Mouse (Mus musculus): ENCODE results near the gene Rpsa.
A peak's percentile ranks its signal among the peaks of the same experiment; 100 is the strongest.
"Not testable (repeated sequence)": the region's sequence is repeated elsewhere in the genome, so short reads cannot be mapped to it uniquely, and the experiment has no call there.

The Rpsa gene

GRCm38 (mm10) chr9:120127538-120128251 lies at the start of gene Rpsa:
Gene Rpsa, plus strand, starts transcription at chr9:120127689.
- DNase-seq (ENCODE audit: low spot score): peak; percentile 98

DNA sequence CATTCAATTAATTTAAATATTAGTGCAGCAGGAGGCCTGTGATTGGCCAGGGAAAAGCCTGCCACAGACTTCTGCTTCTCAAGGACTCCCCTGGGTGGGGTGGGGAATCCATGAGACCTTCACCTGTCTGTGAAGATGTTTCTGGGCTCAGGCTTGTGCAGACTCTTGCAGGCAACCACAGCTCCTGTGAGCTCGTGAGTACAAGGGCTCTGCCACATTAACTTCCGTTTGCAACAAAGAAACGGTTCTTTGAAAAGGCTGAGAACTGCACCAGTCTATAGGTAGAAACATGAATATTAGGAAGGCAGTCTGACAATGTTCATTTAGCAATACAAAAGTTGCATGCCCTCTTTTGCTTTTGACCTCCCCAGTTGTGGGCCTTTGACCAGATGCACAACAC lies 49.2 kb upstream of the Rpsa start:
- no peak for DNase-seq (ENCODE audit: low spot score)

GRCm38 (mm10) chr9:120079901-120080300 lies 47.6 kb upstream of the Rpsa start:
- no peak for DNase-seq (ENCODE audit: low spot score)

- DNase-seq (ENCODE audit: low spot score): no peak
These were observed 46.9 kb upstream of the Rpsa start for GRCm38 (mm10) chr9:120080546-120081108.

DNA sequence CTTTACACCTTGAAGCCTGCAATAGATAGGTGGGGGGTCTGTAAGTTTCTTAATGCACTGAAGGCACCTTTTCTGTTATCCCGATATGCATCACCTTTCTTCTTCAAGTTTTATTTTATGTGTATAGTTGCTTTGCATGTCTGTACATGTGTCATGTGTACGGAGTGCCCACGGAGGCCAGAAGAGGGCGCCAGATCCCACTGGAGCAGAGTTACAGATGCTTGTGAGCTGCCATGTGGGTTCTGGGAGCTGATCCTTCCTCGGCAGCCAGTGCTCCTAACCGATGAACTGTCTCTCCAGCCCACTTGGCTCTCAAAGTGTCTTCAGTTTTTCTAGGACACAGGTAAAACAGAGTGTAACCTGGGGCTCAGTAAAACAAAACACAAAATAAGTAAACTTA lies 46.2 kb upstream of the Rpsa start:
- DNase-seq (ENCODE audit: low spot score): no peak

DNA sequence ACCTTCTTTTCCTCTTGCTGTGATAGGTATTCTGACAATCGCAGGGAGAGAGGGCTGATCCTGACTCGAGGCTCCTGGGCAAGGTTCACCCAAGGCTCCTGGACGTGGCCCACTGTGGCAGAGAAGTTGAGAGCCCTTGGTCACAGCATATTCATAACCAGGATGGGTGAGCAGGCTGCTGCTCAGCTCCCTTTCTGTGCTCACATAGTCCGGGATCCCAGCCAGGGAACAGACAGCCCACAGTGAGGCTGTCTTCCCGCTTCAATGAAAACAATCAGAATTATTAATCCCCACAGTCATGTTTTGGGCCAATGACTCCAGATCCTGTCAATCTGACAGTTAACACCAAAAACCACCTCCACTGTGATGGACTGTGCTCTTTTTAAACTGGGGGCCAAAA lies 45.5 kb upstream of the Rpsa start:
- DNase-seq (ENCODE audit: low spot score): no peak

GRCm38 (mm10) chr9:120082691-120083090 lies 44.8 kb upstream of the Rpsa start:
- DNase-seq (ENCODE audit: low spot score): no peak

- DNase-seq (ENCODE audit: low spot score): no peak
These were observed 44.2 kb upstream of the Rpsa start for GRCm38 (mm10) chr9:120083158-120083894.

- DNase-seq (ENCODE audit: low spot score): no peak
These were observed 43.1 kb upstream of the Rpsa start for GRCm38 (mm10) chr9:120084406-120084805.

GRCm38 (mm10) chr9:120089125-120089524 lies 38.4 kb upstream of the Rpsa start:
- DNase-seq (ENCODE audit: low spot score): no peak

DNA sequence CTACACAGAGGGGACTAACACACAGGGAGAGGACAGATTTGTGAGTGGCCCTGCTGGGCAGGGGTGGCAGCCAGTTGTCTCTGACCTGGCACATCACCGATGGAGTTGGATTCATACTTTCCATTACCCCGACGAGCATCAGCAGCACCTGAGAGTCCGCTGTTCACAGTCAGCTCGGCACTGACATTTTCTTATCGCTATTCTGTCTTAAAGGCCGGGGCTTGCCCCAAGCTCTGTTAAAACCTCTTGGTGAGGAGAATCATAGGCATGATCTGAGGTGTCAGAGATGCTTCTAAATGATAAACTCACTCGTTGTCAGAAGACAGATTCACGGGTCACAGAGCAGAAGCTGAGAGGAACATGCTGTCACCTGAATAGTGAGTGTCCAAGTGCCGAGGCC lies 36.4 kb upstream of the Rpsa start:
- no peak for DNase-seq (ENCODE audit: low spot score)

GRCm38 (mm10) chr9:120091696-120092238 lies 35.7 kb upstream of the Rpsa start, which contains the start of gene Ccr8:
Gene Ccr8, plus strand, starts transcription at chr9:120092114.
- DNase-seq (ENCODE audit: low spot score): no peak

GRCm38 (mm10) chr9:120093701-120094100 lies 33.8 kb upstream of the Rpsa start:
- no peak for DNase-seq (ENCODE audit: low spot score)

DNA sequence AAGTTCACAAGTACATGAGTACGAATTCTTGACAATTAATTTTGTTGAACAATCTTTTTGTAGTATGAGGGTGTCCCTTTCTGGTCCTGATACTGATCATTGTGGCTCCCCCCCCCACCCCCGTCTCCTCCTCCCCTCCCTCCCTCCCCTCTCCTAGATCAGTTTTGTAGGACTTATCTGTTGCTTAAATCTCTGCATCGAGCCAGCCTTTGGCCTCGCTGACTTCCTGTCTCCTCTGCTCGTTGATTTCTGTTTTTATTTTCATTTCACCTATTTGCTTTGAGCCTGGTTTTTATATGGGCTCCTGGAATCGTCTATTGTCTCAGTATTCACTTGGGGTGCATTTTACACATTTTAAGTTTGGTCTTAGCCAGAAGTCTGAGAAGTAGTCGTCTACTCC lies 31.6 kb upstream of the Rpsa start:
- DNase-seq (ENCODE audit: low spot score): no peak

DNA sequence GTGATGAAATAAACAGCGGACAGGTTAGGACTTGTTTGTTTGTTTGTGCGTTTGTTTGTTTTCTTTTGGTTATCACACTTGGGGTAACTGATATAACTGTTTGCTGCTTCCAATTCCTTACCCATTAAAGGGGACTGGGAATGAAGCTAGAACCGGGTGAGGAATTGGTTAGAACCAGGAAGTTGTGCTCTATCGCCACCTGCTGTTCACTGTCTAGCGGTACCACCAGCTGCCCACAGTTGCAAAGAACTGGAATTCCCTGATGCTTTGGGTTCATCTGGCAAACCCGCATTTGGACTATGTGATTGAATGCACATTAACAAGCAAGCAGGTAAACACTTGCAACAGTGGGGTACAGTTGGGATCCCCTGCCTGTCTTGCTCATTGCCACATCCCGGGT lies 28.8 kb upstream of the Rpsa start:
- DNase-seq (ENCODE audit: low spot score): no peak

DNA sequence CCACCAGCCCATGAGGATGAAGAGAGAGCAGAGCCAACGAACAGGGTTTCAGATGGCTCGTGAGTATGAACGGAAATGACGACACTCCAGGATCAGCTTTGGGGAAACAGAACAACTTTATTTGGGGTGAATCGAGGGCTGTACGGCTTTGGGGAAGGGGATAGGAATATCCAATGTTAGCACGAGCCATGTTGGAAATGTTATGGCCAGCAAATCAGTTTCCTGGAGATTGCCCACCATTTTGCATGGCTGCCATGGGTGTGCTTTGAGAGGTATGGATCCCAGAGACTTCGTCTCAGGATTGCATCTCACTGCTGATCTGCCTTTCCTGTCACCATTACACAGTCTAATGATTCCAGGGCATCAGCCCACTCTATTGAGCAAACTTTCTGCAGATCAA lies 28.2 kb upstream of the Rpsa start:
- no peak for DNase-seq (ENCODE audit: low spot score)

- no peak for DNase-seq (ENCODE audit: low spot score)
These were observed 26.3 kb upstream of the Rpsa start for GRCm38 (mm10) chr9:120101165-120101564.

DNA sequence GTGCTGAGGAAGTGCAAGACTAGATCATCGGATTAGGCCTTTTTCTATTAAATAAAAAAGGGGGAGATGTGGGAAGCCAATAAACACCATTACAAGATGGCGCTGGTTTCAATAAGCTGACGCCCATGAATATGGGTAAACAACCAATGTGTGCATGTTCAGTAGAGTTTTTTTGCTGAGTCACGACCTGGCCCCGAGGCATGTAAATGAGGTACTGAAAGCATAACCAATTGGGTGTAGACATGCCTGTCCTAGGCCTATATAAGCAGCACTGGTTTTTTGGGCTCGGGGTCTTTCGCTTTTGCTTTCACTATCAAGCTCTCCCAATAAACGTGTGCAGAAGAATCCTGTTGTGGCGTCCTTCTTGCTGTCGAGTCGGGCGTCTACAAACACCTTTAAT lies 18.5 kb upstream of the Rpsa start:
- not testable (repeated sequence) for DNase-seq (ENCODE audit: low spot score)

GRCm38 (mm10) chr9:120110211-120111018 lies 17.1 kb upstream of the Rpsa start, which contains the start of gene Slc25a38:
Gene Slc25a38, plus strand, starts transcription at chr9:120110374.
- peak; percentile 92 for DNase-seq (ENCODE audit: low spot score)

DNA sequence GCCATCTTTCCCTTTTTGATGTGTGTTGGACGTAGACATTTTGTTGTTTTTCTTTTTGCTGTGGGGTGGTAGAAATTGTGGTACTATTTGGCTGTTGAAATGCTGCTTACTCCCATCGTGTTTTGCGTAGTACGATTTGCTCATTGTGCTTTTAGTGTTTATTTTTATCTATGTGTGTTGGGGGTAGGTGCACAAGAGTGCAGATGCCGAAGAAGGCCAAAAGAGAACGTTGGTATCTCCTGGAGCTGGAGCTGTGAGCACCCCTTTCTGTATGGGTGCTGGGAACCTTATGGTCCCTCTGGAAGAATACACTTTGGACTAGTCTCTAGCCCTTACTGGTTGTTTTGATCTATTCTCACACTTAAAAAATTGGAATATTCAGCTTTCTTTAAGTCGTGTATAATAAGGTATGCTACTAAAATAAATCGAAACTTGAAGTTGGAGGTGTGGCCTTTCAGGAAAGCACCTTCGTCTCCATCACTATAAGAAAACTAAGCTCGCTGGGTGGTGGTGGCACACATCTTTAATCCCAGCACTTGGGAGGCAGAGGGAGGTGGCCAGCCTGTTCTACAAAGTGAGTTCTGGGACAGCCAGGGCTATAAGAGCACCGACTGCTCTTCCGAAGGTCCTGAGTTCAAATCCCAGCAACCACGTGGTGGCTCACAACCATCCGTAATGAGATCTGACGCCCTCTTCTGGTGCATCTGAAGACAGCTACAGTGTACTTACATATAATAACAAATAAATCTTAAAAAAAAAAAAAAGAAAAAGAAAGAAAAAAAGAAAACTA lies 16.1 kb upstream of the Rpsa start:
- DNase-seq (ENCODE audit: low spot score): no peak

DNA sequence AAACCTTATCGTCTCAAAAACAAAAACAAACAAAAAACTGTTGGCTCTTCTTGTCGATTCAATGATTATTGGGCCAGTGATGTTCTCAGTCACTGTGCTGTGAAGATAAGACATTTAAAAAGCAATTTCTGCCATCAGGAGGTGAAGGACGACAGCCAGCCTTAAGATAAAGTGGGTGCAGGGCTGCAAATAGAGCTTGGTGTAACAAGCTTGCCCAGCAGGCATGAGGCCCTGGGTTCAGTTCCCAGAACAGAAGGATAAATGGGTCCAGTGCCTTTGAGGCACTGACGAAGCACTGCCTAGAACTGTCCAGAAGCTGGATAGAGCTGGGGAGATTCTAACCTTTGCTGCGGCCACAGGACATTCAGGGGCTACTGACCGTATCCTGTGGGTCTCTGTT lies 15.0 kb upstream of the Rpsa start:
- no peak for DNase-seq (ENCODE audit: low spot score)

Data from yolk sac, embryonic 10.5 days (tissue).